Mouse (Mus musculus) limb, embryonic 14.5 days (tissue): ENCODE data around the gene Aicda. TPM values are rescaled to one million over a fixed set of nuclear protein-coding genes. Genes with fewer than 3 reads are reported as not detected.

Source experiments
- ATAC-seq: fragments of 200-750 bp; cut with Nextera tagmentation; 2 replicates; pipeline ENCODE4 v1.8.0; 2017; ENCODE audit warnings: low read depth, moderate number of reproducible peaks, moderate TSS enrichment; ENCODE audit not compliant: low FRiP score
- DNase-seq: peaks from one replicate; pipeline ENCODE4 v3.0.0-alpha.2; 2015; ENCODE audit warnings: low spot score
- H3K27ac ChIP-seq: fragments of 300-500 bp; sonication (generic); replicated peaks from 2 replicates; pipeline ENCODE4 v1.5.1; 2014; ENCODE audit warnings: low read depth, mild to moderate bottlenecking, low read length, moderate library complexity, mixed read lengths
- H3K27me3 ChIP-seq: fragments of 300-500 bp; sonication (generic); 2 replicates; pipeline ENCODE4 v1.6.1; 2014; ENCODE audit warnings: low read length, mixed read lengths; ENCODE audit not compliant: control insufficient read depth, insufficient read depth
- H3K36me3 ChIP-seq: fragments of 300-500 bp; sonication (generic); 2 replicates; pipeline ENCODE4 v1.6.1; 2014; ENCODE audit warnings: mild to moderate bottlenecking, low read length, moderate library complexity, mixed read lengths; ENCODE audit not compliant: control insufficient read depth, insufficient read depth
- H3K4me1 ChIP-seq: fragments of 300-500 bp; sonication (generic); 2 replicates; pipeline ENCODE4 v1.6.1; 2014; ENCODE audit warnings: antibody characterized with exemption, low read length, mixed read lengths; ENCODE audit not compliant: control insufficient read depth, insufficient read depth
- H3K4me2 ChIP-seq: fragments of 300-500 bp; sonication (generic); replicated peaks from 2 replicates; pipeline ENCODE4 v1.6.1; 2014; ENCODE audit warnings: low read depth, mild to moderate bottlenecking, low read length, moderate library complexity; ENCODE audit not compliant: severe bottlenecking
- H3K4me3 ChIP-seq: fragments of 300-500 bp; sonication (generic); replicated peaks from 2 replicates; pipeline ENCODE4 v1.5.1; 2014; ENCODE audit warnings: low read length
- H3K9ac ChIP-seq: fragments of 300-500 bp; sonication (generic); 2 replicates; pipeline ENCODE4 v1.6.1; 2014; ENCODE audit warnings: mild to moderate bottlenecking, low read depth, low read length, moderate library complexity; ENCODE audit not compliant: severe bottlenecking
- H3K9me3 ChIP-seq: fragments of 300-500 bp; sonication (generic); 2 replicates; pipeline ENCODE4 v1.6.1; 2016; ENCODE audit warnings: low read length; ENCODE audit not compliant: control insufficient read depth
- POLR2A ChIP-seq: fragments of 200-500 bp; IDR thresholded peaks from 2 replicates; pipeline ENCODE4 v1.8.0; 2012; ENCODE audit warnings: inconsistent platforms, mild to moderate bottlenecking, moderate library complexity, borderline replicate concordance; ENCODE audit not compliant: insufficient read depth, insufficient read length; ENCODE audit errors: extremely low read depth
- WGBS: fragments of 180-500 bp; shearing (Covaris S2); extraction: QIAGEN DNeasy Blood & Tissue Kit; methylation state at CpG from one replicate; pipeline ENCODE4 v1.1.7; 2014; 5-methylcytosine and 5-hydroxymethylcytosine counted together
- polyA plus RNA-seq, 2 experiments: library from polyadenylated mRNA; depleted of rRNA in 1 of 2; stranded (reverse) in 1 of 2; unstranded in 1 of 2; fragments of >200 nt; fragmentation: Nextera tagmentation in 1 of 2; extraction: Ambion mirVana in 1 of 2; gene quantifications; 2 replicates each; pipeline versions ENCODE4 v1.2.1 to v1.2.3; 2012 to 2014

Gene Aicda
- polyA plus RNA-seq, 2 experiments, result 0.19 to 0.23 TPM

DNA sequence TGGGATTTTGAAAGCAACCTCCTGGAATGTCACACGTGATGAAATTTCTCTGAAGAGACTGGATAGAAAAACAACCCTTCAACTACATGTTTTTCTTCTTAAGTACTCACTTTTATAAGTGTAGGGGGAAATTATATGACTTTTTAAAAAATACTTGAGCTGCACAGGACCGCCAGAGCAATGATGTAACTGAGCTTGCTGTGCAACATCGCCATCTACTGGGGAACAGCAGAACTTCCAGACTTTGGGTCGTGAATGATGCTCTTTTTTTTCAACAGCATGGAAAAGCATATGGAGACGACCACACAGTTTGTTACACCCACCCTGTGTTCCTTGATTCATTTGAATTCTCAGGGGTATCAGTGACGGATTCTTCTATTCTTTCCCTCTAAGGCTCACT lies 8.9 kb downstream of the Aicda start:
- Histone ChIP-seq H3K36me3 (no peaks in the 10 kb centered on the region), H3K27me3 (no peaks in the 10 kb centered on the region), H3K4me1 (no peaks in the 10 kb centered on the region), H3K9me3 (no peaks in the 10 kb centered on the region), H3K4me2 (peak overlapping the region; percentile 2; the same call in 1 of the 2 replicates), H3K9ac (no peak overlapping the region), H3K4me3 (no peak overlapping the region), H3K27ac (no peak overlapping the region)
- TF ChIP-seq POLR2A, result no peak
- WGBS, result 0% methylated on average over 6 of the region's 6 CpGs
- DNase-seq, result peak; percentile 71
- ATAC-seq, result peak; percentile 58; the same call in 1 of the 2 replicates

DNA sequence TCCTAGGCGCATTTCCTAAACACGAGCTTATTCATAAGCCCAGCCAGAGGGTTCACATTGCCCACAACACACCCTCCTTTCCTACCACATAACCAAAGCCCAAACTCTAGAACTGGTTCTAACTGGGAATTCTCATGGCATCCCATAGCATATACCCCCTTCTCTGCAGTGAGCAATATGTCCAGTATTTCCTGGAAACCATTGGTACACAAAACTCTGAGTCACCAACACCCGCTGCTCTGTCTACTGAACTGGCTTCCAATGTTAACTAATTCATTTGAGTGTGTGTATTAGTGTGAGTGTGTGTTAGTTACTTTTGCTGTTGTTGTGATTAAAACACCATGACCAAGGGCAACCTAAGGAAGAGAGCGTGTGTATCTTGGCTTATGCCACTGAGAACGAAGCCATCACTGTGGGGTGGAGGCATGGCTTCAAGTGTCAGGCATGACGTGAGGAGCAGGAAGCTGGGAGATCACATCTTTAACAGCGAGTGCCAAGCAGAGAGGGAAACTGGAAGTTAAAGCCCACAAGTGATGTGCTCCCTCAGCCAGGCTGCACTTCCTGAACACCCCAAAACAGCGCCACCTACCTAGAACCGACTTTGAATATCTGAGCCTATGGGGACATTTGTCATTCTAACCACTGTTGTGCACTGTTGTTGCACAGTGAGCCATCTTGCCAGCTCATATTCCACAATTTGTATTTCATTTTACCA lies 11.6 kb downstream of the Aicda start:
- no peaks in the 10 kb centered on the region for H3K27me3 ChIP-seq
- no peak overlapping the region for H3K4me3 ChIP-seq
- no peaks in the 10 kb centered on the region for H3K9me3 ChIP-seq
- ATAC-seq, result no peak
- no peak overlapping the region for H3K9ac ChIP-seq
- H3K4me1 ChIP-seq, result no peaks in the 10 kb centered on the region
- no peak for DNase-seq
- no peak for TF ChIP-seq POLR2A
- no peak overlapping the region for H3K27ac ChIP-seq
- H3K4me2 ChIP-seq, result no peak overlapping the region
- no peaks in the 10 kb centered on the region for H3K36me3 ChIP-seq
- 93% methylated on average over 9 of the region's 9 CpGs for WGBS

DNA sequence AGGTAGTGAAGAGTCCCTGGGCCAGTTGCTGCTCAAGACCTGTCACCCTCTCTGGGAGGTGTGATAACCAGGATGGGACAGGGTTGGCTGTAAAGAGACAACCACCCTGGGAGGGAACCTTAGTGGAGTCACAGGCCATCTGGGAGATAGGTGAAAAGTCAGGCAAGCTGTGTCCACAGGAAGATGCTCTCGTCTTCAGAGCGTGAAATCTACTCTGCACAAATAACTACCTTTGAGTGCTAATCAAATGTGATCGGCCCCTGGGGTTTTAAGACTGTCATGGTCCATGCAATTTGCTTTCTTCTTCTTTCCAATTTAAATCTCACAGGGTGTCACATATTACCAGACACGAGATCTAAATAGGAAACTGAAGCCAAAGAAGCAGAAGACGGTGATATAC lies 15.5 kb downstream of the Aicda start:
- H3K27ac ChIP-seq, result no peak overlapping the region
- no peaks in the 10 kb centered on the region for H3K4me1 ChIP-seq
- H3K4me2 ChIP-seq, result no peak overlapping the region
- DNase-seq (no peak), ATAC-seq (no peak)
- H3K9ac ChIP-seq, result no peak overlapping the region
- no peaks in the 10 kb centered on the region for H3K36me3 ChIP-seq
- no peaks in the 10 kb centered on the region for H3K9me3 ChIP-seq
- TF ChIP-seq POLR2A, result no peak
- H3K27me3 ChIP-seq, result no peaks in the 10 kb centered on the region
- H3K4me3 ChIP-seq, result no peak overlapping the region
- WGBS, result 58% methylated on average over 5 of the region's 5 CpGs

DNA sequence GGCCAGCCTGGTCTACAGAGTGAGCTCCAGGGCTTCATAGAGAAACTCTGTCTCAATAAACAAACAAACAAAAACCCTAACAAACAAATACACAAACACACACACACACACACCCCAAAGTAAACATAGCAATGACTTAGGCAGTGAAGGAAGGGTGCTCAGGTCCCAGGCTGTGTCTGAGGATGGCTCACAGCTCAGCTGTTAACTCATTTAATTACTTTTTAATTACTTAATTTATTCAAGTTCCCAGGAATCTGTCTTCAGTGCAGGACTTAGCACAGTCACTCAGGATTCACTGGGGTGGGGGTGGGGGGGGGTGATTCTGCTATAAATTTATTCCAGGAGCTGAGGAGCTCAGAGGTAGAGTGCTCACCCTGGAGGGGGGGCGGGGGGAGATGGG lies 16.2 kb downstream of the Aicda start:
- Histone ChIP-seq H3K27ac (no peak overlapping the region), H3K4me3 (no peak overlapping the region), H3K9me3 (no peaks in the 10 kb centered on the region), H3K36me3 (no peaks in the 10 kb centered on the region), H3K4me1 (no peaks in the 10 kb centered on the region), H3K9ac (no peak overlapping the region), H3K4me2 (no peak overlapping the region), H3K27me3 (no peaks in the 10 kb centered on the region)
- DNase-seq, result no peak
- WGBS, result 80% methylated on average over 1 of the region's 1 CpGs
- no peak for ATAC-seq
- no peak for TF ChIP-seq POLR2A

DNA sequence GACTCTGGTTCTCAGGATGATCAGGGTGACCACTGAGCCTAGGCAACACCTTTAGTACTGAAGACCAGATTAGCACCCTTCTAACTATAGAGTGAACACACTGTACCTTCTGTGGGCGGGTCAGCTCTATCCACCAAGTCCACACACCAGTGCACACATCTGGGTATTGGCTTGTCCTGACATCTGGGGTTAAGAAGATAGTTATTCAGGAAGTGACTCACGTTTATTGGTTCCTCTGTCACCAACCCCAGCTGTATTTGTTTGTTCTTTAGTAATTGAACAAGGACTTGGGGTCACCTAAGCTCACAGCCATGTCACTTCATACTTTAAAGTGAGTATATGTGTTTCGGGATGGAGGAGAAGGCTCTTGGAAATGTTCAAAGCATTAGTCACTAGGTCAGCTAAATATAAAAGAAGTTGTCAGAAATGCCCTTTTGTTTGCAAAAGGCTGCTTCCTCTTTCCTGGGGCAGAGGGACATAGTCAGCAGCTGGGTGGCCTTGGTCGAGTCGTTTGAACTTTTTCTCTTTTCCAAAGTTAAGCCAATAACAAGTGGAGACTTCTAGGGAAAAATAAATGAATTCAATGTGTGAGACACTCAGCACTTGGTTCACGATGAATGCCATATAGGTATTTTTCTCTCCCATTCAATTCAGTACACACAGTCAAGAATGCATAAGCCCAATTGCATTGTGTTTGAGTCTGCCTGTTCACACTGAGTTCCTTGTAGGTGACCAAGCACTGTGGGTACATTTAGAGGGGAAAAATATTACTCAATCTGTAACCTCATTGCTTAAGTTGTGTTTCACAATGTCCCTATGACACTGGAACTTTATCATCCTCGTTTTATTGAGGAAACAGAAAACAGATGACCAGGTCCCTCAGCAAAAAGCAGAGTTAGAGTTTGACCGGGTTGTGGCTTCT lies 17.4 kb downstream of the Aicda start:
- no peak for TF ChIP-seq POLR2A
- Histone ChIP-seq H3K27ac (no peak overlapping the region), H3K9me3 (no peaks in the 10 kb centered on the region), H3K4me1 (no peaks in the 10 kb centered on the region), H3K36me3 (no peaks in the 10 kb centered on the region), H3K4me2 (no peak overlapping the region), H3K9ac (no peak overlapping the region), H3K27me3 (no peaks in the 10 kb centered on the region), H3K4me3 (no peak overlapping the region)
- no peak for ATAC-seq
- no peak for DNase-seq
- 53% methylated on average over 8 of the region's 8 CpGs for WGBS
